Mouse (Mus musculus) lung, embryonic 16.5 days (tissue): ENCODE measurements at regions not wholly inside any gene's neighbourhood (a gene's known extent, or its start where the extent isn't known, plus 50 kb on each side); places are given as distances from the start of the nearest gene placed in this dataset.

ENCODE experiments used
- ATAC-seq: fragments of 200-750 bp; cut with Nextera tagmentation; 2 replicates; pipeline ENCODE4 v1.8.0; 2017; ENCODE audit warnings: low read depth, mild to moderate bottlenecking, moderate library complexity
- H3K27ac ChIP-seq: fragments of 300-500 bp; sonication (generic); 2 replicates; pipeline ENCODE4 v1.5.1; 2014; ENCODE audit warnings: mild to moderate bottlenecking, control low read depth, low read length
- H3K27me3 ChIP-seq: fragments of 300-500 bp; sonication (generic); 2 replicates; pipeline ENCODE4 v1.6.1; 2014; ENCODE audit warnings: low read depth, low read length, mixed read lengths; ENCODE audit not compliant: control insufficient read depth, insufficient read depth
- H3K36me3 ChIP-seq: fragments of 300-500 bp; sonication (generic); 2 replicates; pipeline ENCODE4 v1.6.1; 2014; ENCODE audit warnings: low read length; ENCODE audit not compliant: control insufficient read depth, insufficient read depth
- H3K4me1 ChIP-seq: fragments of 300-500 bp; sonication (generic); replicated peaks from 2 replicates; pipeline ENCODE4 v1.6.1; 2014; ENCODE audit warnings: low read length, mixed read lengths; ENCODE audit not compliant: control insufficient read depth, insufficient read depth
- H3K4me2 ChIP-seq: fragments of 300-500 bp; sonication (generic); 2 replicates; pipeline ENCODE4 v1.6.1; 2014; ENCODE audit warnings: low read depth, low read length, control low read depth
- H3K4me3 ChIP-seq: fragments of 300-500 bp; sonication (generic); 2 replicates; pipeline ENCODE4 v1.5.1; 2014; ENCODE audit warnings: mild to moderate bottlenecking, low read length, control low read depth
- H3K9ac ChIP-seq: fragments of 300-500 bp; sonication (generic); 2 replicates; pipeline ENCODE4 v1.6.1; 2014; ENCODE audit warnings: low read length, control low read depth
- H3K9me3 ChIP-seq: fragments of 300-500 bp; sonication (generic); 2 replicates; pipeline ENCODE4 v1.6.1; 2016; ENCODE audit warnings: low read length; ENCODE audit not compliant: control insufficient read depth
- WGBS: fragments of 180-500 bp; shearing (Covaris S2); extraction: QIAGEN DNeasy Blood & Tissue Kit; methylation state at CpG from one replicate; pipeline ENCODE4 v1.1.7; 2014; 5-methylcytosine and 5-hydroxymethylcytosine counted together

- Histone ChIP-seq H3K4me2 (no peak overlapping the region), H3K36me3 (no peaks in the 10 kb centered on the region), H3K9ac (no peak overlapping the region), H3K4me1 (peaks cover 14% of the 10 kb centered on the region), H3K9me3 (no peaks in the 10 kb centered on the region), H3K4me3 (no peak overlapping the region), H3K27me3 (no peaks in the 10 kb centered on the region), H3K27ac (no peak overlapping the region)
- no peak for ATAC-seq
- WGBS, result 91% methylated on average over 3 of the region's 3 CpGs
These were observed 269.2 kb downstream of the Sox4 start for GRCm38 (mm10) chr13:28684311-28684710.

DNA sequence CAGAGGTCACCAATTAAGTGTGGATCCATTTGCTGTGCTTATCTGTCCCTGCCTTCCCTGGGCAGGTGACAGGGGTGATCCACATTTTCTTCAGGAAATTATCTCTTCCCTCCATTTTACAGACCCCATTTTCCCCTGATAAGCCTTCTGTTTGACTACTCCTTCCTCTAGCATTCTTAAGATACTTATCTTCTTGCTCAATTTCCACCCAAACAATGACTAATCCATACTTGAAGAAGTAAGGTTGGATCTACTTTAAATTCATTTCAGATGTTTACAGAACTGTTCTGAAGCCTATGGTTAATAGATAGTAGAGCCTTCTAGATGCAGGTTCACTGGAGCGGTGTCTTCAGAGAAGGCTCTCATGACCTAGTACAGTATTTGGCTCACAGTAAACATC is 273.2 kb downstream of the Sox4 start:
- H3K9ac ChIP-seq, result no peak overlapping the region
- H3K4me3 ChIP-seq, result no peak overlapping the region
- peaks cover 8% of the 10 kb centered on the region for H3K4me1 ChIP-seq
- no peaks in the 10 kb centered on the region for H3K9me3 ChIP-seq
- 0 out of 2 replicates have a peak overlapping the region, but pooled peaks have one; percentile 13 for H3K27ac ChIP-seq
- WGBS, result 65% methylated on average over 1 of the region's 1 CpGs
- H3K27me3 ChIP-seq, result no peaks in the 10 kb centered on the region
- no peaks in the 10 kb centered on the region for H3K36me3 ChIP-seq
- ATAC-seq, result no peak
- no peak overlapping the region for H3K4me2 ChIP-seq

DNA sequence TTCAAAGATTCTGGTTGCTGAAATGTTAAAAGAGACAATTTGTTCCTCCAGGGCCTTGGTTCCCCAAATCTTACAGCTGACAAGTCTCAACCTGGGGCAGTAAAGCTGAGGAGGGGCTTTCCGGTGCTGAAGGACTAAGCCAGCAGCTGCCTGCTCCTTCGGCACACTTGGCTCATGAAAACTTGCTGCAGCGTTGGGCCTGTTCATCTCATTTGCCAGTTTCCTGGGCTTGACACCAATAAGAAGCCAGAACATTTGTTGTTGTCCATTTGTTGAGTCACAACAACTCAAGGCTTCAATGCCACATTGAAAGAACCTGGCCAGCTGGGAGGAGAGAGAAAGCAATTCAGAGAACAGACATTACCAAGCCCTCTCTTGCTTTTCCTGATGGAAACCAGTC is 279.9 kb downstream of the Sox4 start:
- WGBS, result 52% methylated on average over 3 of the region's 3 CpGs
- H3K27ac ChIP-seq, result no peak overlapping the region
- no peak overlapping the region for H3K4me2 ChIP-seq
- no peaks in the 10 kb centered on the region for H3K9me3 ChIP-seq
- no peak for ATAC-seq
- H3K27me3 ChIP-seq, result no peaks in the 10 kb centered on the region
- no peaks in the 10 kb centered on the region for H3K36me3 ChIP-seq
- no peak overlapping the region for H3K9ac ChIP-seq
- H3K4me1 ChIP-seq, result no peaks in the 10 kb centered on the region
- H3K4me3 ChIP-seq, result no peak overlapping the region

DNA sequence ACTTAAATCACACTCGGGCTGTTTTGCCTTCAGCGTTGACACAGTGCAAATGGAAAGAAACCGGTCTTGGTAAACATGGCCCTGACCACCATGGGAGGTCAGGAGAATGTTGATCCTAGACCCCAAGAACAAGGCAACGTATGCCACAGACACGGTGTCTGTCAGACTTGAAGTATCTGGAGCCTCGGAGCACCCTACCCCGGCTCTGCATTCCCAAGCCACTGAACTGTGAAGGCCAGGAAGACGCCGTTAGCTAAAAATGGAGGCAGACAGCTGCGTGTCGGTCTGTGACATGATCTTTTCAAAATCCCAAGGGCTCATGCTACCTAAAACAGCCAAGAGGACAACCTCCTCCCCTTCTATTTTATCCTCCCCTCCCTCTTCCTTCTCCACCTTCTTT is 282.0 kb downstream of the Sox4 start:
- 39% methylated on average over 11 of the region's 11 CpGs for WGBS
- Histone ChIP-seq H3K27me3 (no peaks in the 10 kb centered on the region), H3K4me1 (no peaks in the 10 kb centered on the region), H3K27ac (no peak overlapping the region), H3K9ac (no peak overlapping the region), H3K36me3 (no peaks in the 10 kb centered on the region), H3K9me3 (no peaks in the 10 kb centered on the region), H3K4me3 (no peak overlapping the region), H3K4me2 (no peak overlapping the region)
- ATAC-seq, result no peak

- H3K9ac ChIP-seq, result no peak overlapping the region
- H3K9me3 ChIP-seq, result no peaks in the 10 kb centered on the region
- no peak overlapping the region for H3K4me3 ChIP-seq
- H3K4me1 ChIP-seq, result peaks cover 8% of the 10 kb centered on the region
- no peaks in the 10 kb centered on the region for H3K27me3 ChIP-seq
- 80% methylated on average over 4 of the region's 4 CpGs for WGBS
- no peak overlapping the region for H3K4me2 ChIP-seq
- H3K27ac ChIP-seq, result no peak overlapping the region
- H3K36me3 ChIP-seq, result no peaks in the 10 kb centered on the region
- ATAC-seq, result no peak
These were observed 283.5 kb downstream of the Sox4 start for GRCm38 (mm10) chr13:28669832-28670585.

- Histone ChIP-seq H3K9ac (no peak overlapping the region), H3K4me1 (peaks cover 17% of the 10 kb centered on the region), H3K27ac (no peak overlapping the region), H3K4me2 (no peak overlapping the region), H3K9me3 (no peaks in the 10 kb centered on the region), H3K36me3 (no peaks in the 10 kb centered on the region), H3K27me3 (no peaks in the 10 kb centered on the region), H3K4me3 (no peak overlapping the region)
- WGBS, result 53% methylated on average over 3 of the region's 3 CpGs
- ATAC-seq, result no peak
These were observed 286.7 kb downstream of the Sox4 start for GRCm38 (mm10) chr13:28666832-28667231.

- H3K36me3 ChIP-seq, result no peaks in the 10 kb centered on the region
- no peaks in the 10 kb centered on the region for H3K9me3 ChIP-seq
- H3K4me2 ChIP-seq, result no peak overlapping the region
- WGBS, result 33% methylated on average over 5 of the region's 5 CpGs
- H3K4me3 ChIP-seq, result no peak overlapping the region
- no peak for ATAC-seq
- H3K27ac ChIP-seq, result no peak overlapping the region
- H3K4me1 ChIP-seq, result peaks cover 17% of the 10 kb centered on the region
- no peaks in the 10 kb centered on the region for H3K27me3 ChIP-seq
- no peak overlapping the region for H3K9ac ChIP-seq
These were observed 288.4 kb downstream of the Sox4 start for GRCm38 (mm10) chr13:28665150-28665549.

GRCm38 (mm10) chr13:28664698-28665097 is 288.8 kb downstream of the Sox4 start:
- 55% methylated on average over 4 of the region's 4 CpGs for WGBS
- Histone ChIP-seq H3K4me2 (no peak overlapping the region), H3K27me3 (no peaks in the 10 kb centered on the region), H3K9me3 (no peaks in the 10 kb centered on the region), H3K27ac (no peak overlapping the region), H3K4me1 (peaks cover 17% of the 10 kb centered on the region), H3K4me3 (no peak overlapping the region), H3K36me3 (no peaks in the 10 kb centered on the region), H3K9ac (no peak overlapping the region)
- ATAC-seq, result no peak; the same call in 1 of the 2 replicates

DNA sequence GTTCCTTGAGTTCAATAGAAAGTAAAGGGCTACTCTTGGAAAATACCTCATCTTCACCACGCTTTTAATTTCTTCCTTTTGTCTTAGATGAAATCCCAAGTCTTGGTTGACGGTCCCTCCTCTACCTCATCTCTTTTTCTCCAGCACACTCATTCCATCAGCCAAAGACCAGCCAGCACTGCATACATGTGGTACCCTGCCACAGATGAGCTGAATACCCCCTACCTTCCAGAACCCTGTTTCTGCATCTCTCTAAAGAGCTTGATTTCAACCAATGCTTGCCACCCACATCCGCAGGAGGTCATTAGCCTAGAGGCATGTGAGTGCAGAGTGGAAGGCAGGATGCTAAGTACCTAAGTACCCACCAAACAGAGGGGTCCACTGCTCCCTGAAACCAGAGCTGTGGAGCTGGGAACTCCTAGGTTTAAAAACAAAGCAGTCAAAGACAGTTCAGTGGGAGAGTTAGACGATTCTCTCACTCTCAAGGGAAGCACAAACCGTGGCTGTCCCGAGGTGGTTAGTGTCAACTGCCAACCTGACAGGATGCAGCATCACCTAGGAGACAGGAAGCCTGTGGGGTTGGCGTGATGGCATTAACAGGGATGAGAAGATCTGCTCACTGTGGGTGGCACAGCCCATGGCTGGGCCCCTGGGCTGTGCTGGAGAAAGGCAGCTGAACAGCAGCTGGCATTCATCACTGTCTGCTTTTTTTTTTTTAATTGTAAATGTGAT is 289.4 kb downstream of the Sox4 start:
- 53% methylated on average over 7 of the region's 7 CpGs for WGBS
- no peaks in the 10 kb centered on the region for H3K36me3 ChIP-seq
- H3K9ac ChIP-seq, result no peak overlapping the region
- peak; percentile 61 for ATAC-seq
- no peak overlapping the region for H3K4me3 ChIP-seq
- peaks cover 17% of the 10 kb centered on the region for H3K4me1 ChIP-seq
- H3K27me3 ChIP-seq, result no peaks in the 10 kb centered on the region
- H3K9me3 ChIP-seq, result no peaks in the 10 kb centered on the region
- H3K4me2 ChIP-seq, result no peak overlapping the region
- no peak overlapping the region for H3K27ac ChIP-seq
